Mouse (Mus musculus): ENCODE measurements around the gene Nos1. TPM values are rescaled to one million over a fixed set of nuclear protein-coding genes. Genes with fewer than 3 reads are reported as not detected.

The Nos1 gene
- total and polyA plus RNA-seq, 2 experiments from 2014 or later, result 3.1 to 10.7 TPM

- DNase-seq (ENCODE audit: low spot score), result peak; percentile 75
- no peaks in the 10 kb centered on the region for H3K27me3 ChIP-seq (ENCODE audit: insufficient read depth, low read length)
- peak overlapping the region; percentile 94 for H3K4me3 ChIP-seq (ENCODE audit: low read length)
- no peaks in the 10 kb centered on the region for H3K9me3 ChIP-seq (ENCODE audit: low read length)
- H3K4me1 ChIP-seq (ENCODE audit: insufficient read depth, low read length), result 0 out of 2 replicates have a peak, but pooled peaks cover 5% of the 10 kb centered on the region
- peak; percentile 50 for ATAC-seq
- peak overlapping the region; percentile 93 for H3K27ac ChIP-seq
- WGBS, result 4% methylated on average over 30 of the region's 30 CpGs
- H3K4me2 ChIP-seq (ENCODE audit: low read depth, low read length), result peak overlapping the region; percentile 72
- peaks cover 8% of the 10 kb centered on the region; the same call in 1 of the 2 replicates for H3K36me3 ChIP-seq (ENCODE audit: insufficient read depth, low read length)
- H3K9ac ChIP-seq (replicated peaks; ENCODE audit: low read length), result peak overlapping the region; percentile 99
- no peak for TF ChIP-seq CTCF (IDR thresholded peaks at IDR 0.05; ENCODE audit: low read depth)
Measured at GRCm38 (mm10) chr5:117977501-117978158, 196.8 kb downstream of the Nos1 start.

GRCm38 (mm10) chr5:117978159-117978697, 197.4 kb downstream of the Nos1 start:
- H3K36me3 ChIP-seq (ENCODE audit: insufficient read depth, low read length), result peaks cover 14% of the 10 kb centered on the region; the same call in 1 of the 2 replicates
- H3K4me3 ChIP-seq (ENCODE audit: low read length), result peak overlapping the region; percentile 94
- H3K4me1 ChIP-seq (ENCODE audit: insufficient read depth, low read length), result 0 out of 2 replicates have a peak, but pooled peaks cover 5% of the 10 kb centered on the region
- H3K9me3 ChIP-seq (ENCODE audit: low read length), result no peaks in the 10 kb centered on the region
- DNase-seq (ENCODE audit: low spot score) (no peak), ATAC-seq (peak; percentile 30)
- TF ChIP-seq CTCF (IDR thresholded peaks at IDR 0.05; ENCODE audit: low read depth), result no peak
- no peaks in the 10 kb centered on the region for H3K27me3 ChIP-seq (ENCODE audit: insufficient read depth, low read length)
- peak overlapping the region; percentile 72 for H3K4me2 ChIP-seq (ENCODE audit: low read depth, low read length)
- peak overlapping the region; percentile 99 for H3K9ac ChIP-seq (replicated peaks; ENCODE audit: low read length)
- peak overlapping the region; percentile 93 for H3K27ac ChIP-seq
- 33% methylated on average over 17 of the region's 17 CpGs for WGBS

- Histone ChIP-seq H3K27me3 (ENCODE audit: insufficient read depth, low read length) (no peaks in the 10 kb centered on the region), H3K4me3 (ENCODE audit: low read length) (no peak overlapping the region), H3K27ac (no peak overlapping the region), H3K9me3 (ENCODE audit: low read length) (no peaks in the 10 kb centered on the region), H3K4me1 (ENCODE audit: insufficient read depth, low read length) (0 out of 2 replicates have a peak, but pooled peaks cover 5% of the 10 kb centered on the region), H3K36me3 (ENCODE audit: insufficient read depth, low read length) (peaks cover 15% of the 10 kb centered on the region; the same call in 1 of the 2 replicates), H3K4me2 (ENCODE audit: low read depth, low read length) (peak overlapping the region; percentile 72), H3K9ac (replicated peaks; ENCODE audit: low read length) (no peak overlapping the region)
- 39% methylated on average over 5 of the region's 5 CpGs for WGBS
- DNase-seq (ENCODE audit: low spot score) (no peak), ATAC-seq (no peak)
- TF ChIP-seq CTCF (IDR thresholded peaks at IDR 0.05; ENCODE audit: low read depth), result no peak
Measured at GRCm38 (mm10) chr5:117979082-117979481, 198.2 kb downstream of the Nos1 start.

- Histone ChIP-seq H3K9me3 (ENCODE audit: low read length) (no peaks in the 10 kb centered on the region), H3K4me3 (ENCODE audit: low read length) (no peak overlapping the region), H3K27ac (no peak overlapping the region), H3K27me3 (ENCODE audit: insufficient read depth, low read length) (no peaks in the 10 kb centered on the region), H3K4me2 (ENCODE audit: low read depth, low read length) (no peak overlapping the region), H3K9ac (replicated peaks; ENCODE audit: low read length) (no peak overlapping the region), H3K36me3 (ENCODE audit: insufficient read depth, low read length) (peaks cover 16% of the 10 kb centered on the region; the same call in 1 of the 2 replicates), H3K4me1 (ENCODE audit: insufficient read depth, low read length) (0 out of 2 replicates have a peak, but pooled peaks cover 5% of the 10 kb centered on the region)
- no peak for TF ChIP-seq CTCF (IDR thresholded peaks at IDR 0.05; ENCODE audit: low read depth)
- DNase-seq (ENCODE audit: low spot score), result no peak
- WGBS, result 91% methylated on average over 8 of the region's 8 CpGs
- no peak for ATAC-seq
Measured at GRCm38 (mm10) chr5:117980921-117981320, 200.1 kb downstream of the Nos1 start.

GRCm38 (mm10) chr5:117981943-117982342, 201.1 kb downstream of the Nos1 start:
- Histone ChIP-seq H3K36me3 (ENCODE audit: insufficient read depth, low read length) (peaks cover 26% of the 10 kb centered on the region), H3K4me1 (ENCODE audit: insufficient read depth, low read length) (0 out of 2 replicates have a peak, but pooled peaks cover 5% of the 10 kb centered on the region), H3K4me2 (ENCODE audit: low read depth, low read length) (no peak overlapping the region), H3K27ac (no peak overlapping the region), H3K9ac (replicated peaks; ENCODE audit: low read length) (no peak overlapping the region), H3K9me3 (ENCODE audit: low read length) (no peaks in the 10 kb centered on the region), H3K27me3 (ENCODE audit: insufficient read depth, low read length) (no peaks in the 10 kb centered on the region), H3K4me3 (ENCODE audit: low read length) (no peak overlapping the region)
- no peak for DNase-seq (ENCODE audit: low spot score)
- WGBS, result 77% methylated on average over 5 of the region's 5 CpGs
- no peak for ATAC-seq
- TF ChIP-seq CTCF (IDR thresholded peaks at IDR 0.05; ENCODE audit: low read depth), result no peak

GRCm38 (mm10) chr5:117986327-117986726, 205.5 kb downstream of the Nos1 start:
- Histone ChIP-seq H3K4me1 (ENCODE audit: insufficient read depth, low read length) (no peaks in the 10 kb centered on the region), H3K9ac (replicated peaks; ENCODE audit: low read length) (no peak overlapping the region), H3K4me3 (ENCODE audit: low read length) (no peak overlapping the region), H3K4me2 (ENCODE audit: low read depth, low read length) (no peak overlapping the region), H3K27me3 (ENCODE audit: insufficient read depth, low read length) (no peaks in the 10 kb centered on the region), H3K36me3 (ENCODE audit: insufficient read depth, low read length) (peaks cover 56% of the 10 kb centered on the region), H3K27ac (no peak overlapping the region), H3K9me3 (ENCODE audit: low read length) (no peaks in the 10 kb centered on the region)
- 64% methylated on average over 4 of the region's 4 CpGs for WGBS
- DNase-seq (ENCODE audit: low spot score), result no peak
- TF ChIP-seq CTCF (IDR thresholded peaks at IDR 0.05; ENCODE audit: low read depth), result no peak
- ATAC-seq, result no peak

DNA sequence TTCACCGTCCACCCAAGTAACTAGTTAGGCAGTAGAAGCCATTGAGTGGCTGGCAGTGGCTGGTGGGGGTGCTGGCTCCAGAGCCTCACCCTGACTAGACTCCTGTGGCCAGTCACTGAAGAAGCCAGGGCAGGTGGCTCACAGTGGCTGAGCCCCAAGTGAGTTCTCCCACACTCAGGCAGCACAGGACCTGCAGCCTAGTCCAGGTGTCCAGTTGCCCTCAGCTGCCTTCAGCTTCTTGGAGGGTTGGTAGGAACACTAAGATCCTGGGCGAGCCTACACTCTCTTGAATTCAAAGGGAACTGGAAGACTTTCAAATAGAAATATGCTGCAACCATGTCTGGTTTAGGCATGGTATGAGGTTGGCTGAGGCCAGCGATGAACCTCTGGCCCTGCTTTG, 207.1 kb downstream of the Nos1 start:
- H3K4me3 ChIP-seq (ENCODE audit: low read length), result no peak overlapping the region
- H3K4me2 ChIP-seq (ENCODE audit: low read depth, low read length), result no peak overlapping the region
- H3K27me3 ChIP-seq (ENCODE audit: insufficient read depth, low read length), result no peaks in the 10 kb centered on the region
- DNase-seq (ENCODE audit: low spot score), result no peak
- ATAC-seq, result no peak
- no peaks in the 10 kb centered on the region for H3K9me3 ChIP-seq (ENCODE audit: low read length)
- H3K36me3 ChIP-seq (ENCODE audit: insufficient read depth, low read length), result peaks cover 65% of the 10 kb centered on the region
- H3K27ac ChIP-seq, result no peak overlapping the region
- TF ChIP-seq CTCF (IDR thresholded peaks at IDR 0.05; ENCODE audit: low read depth), result no peak
- H3K4me1 ChIP-seq (ENCODE audit: insufficient read depth, low read length), result no peaks in the 10 kb centered on the region
- WGBS, result 92% methylated on average over 3 of the region's 3 CpGs
- no peak overlapping the region for H3K9ac ChIP-seq (replicated peaks; ENCODE audit: low read length)
